Mouse (Mus musculus): ENCODE results near the gene Slc10a1.
A peak's percentile ranks its signal among the peaks of the same experiment; 100 is the strongest.

The Slc10a1 gene

DNA sequence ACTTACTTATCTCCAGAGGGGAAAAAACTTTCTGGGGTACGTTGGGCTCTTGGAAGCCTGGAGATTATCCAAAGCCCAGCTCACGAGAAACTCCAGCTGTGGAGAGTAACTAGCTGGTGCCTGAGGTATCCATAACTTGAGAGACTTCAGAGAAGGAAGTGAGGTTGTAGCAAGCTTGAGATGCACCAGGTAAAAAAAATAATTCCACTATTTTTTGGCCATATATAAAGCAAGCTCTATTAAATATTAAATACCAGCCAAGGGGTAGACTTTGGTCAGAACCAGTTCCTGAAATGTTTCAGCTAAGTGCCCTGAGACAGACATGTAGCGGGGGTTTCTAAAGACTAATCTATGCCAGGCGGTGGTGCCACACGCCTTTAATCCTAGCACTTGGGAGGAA lies at the start of gene Slc10a1:
TSS of gene Slc10a1 (minus strand) at position 101 of the 400 bp plus-strand sequence.
- DNase-seq: no peak

DNA sequence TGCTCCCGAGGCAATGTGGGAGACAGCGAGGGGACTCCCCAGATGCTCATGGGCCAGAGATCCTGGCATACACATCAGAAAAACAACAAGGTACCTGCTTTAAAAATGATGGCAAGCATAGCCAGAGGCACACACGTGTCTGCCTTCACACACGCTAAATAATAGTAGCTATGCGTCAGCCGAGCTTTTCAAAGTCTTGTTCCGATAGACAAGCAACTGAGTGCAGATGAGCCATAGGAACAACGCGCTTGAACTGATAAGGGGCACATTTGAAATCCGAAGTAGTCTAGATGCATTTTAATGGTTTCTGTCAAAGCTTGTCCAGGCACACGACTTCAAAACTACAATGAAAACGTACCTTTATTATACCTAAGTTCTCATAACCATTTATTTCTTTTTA lies 49.1 kb upstream of the Slc10a1 start:
- DNase-seq: no peak

DNA sequence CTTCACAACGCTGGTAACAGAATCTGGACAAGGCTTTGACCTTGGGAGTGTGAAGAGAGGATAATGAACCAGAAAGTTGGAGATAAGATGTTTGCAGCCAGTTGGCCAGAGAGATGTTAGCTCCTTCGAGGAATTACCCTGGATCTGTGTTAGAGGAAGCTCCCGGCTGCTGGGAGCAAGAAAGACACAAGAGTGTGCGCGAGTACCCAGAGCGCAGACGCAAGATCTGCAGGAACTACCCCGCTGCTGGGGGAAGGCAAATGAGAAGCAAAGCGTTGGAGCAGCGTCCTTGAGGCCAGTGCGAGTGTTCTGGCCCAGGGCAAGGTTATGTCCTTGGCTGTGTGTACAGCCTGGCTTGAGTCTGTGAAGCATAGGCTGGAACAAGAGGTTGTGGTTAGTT lies 45.0 kb upstream of the Slc10a1 start:
- DNase-seq: no peak

DNA sequence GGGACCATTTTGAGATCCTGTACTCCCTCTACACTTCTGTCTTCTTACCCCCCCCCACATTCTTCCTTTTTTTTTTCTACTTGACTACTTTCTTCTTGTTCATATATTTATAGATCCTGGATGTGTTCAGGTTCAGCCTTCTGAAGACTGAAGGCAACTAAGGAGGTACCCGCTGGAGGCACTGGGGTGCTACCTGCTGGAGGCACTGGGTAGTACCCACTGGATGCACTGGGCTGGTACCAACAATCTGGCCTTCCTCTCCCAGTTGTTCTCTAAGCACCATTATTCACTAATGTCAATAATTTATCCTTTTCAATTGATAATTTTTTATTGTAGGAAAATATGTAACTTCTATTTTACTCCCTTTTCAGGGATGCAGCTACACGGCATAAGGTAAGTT lies 43.5 kb upstream of the Slc10a1 start:
- DNase-seq: no peak

- DNase-seq: no peak
Observed at GRCm38 (mm10) chr12:81009813-81010212, 41.3 kb upstream of the Slc10a1 start.

DNA sequence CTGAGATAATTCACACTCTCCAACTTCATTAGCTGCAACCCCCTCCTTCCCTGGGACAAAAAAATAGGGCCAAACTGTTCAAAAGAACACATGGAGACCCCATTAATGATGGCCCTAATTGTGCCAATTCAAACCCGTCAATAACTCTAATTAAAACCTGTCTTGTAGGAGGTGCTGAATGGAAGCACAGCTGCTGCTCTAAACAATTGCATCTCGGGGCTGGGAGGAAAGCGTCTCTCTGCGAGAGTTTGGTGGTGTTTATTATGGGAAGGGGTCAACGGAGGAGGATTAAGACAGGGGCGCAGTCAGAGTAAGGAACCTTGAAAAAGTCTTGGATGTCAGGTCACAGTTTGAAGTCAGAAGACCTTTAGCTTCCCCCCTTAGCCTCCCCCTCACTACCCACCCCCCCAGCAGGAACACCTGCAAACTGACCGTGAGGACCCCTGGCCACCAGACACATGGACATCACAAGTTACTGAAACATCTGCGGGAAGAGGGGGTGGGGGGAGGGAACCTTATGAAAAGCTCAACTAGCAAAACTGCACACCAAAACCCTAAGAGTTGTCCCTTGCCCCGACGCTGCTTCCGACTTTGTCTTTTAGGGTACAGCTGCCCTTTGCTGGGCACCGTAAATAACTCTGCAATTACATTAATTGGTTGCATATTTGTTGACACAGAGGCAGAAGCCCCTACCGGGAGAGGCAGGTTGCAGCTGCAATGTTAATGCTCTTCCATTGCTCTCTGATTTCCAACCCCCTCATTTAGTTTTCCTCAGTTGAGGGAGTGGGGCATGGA lies 34.5 kb upstream of the Slc10a1 start:
- no peak for DNase-seq

DNA sequence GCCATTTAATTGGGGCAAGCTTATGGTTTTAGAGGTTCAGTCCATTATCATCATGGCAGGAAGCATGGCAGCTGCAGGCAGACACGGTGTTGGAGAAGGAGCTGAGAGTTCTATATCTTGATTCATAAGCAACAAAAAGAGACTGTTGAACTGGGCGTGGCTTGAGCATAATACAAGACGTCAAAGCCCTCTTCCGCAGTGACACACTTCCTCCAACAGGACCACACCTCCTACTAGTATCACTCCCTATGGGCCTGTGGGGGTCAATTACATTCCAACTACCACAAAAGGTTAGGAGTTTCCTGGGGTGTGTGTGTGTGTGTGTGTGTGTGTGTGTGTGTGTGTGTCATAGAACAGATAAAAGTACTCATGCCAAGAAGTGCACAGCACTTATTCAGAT lies 32.4 kb upstream of the Slc10a1 start:
- DNase-seq: no peak

GRCm38 (mm10) chr12:80998528-80999221 lies 30.2 kb upstream of the Slc10a1 start:
- no peak for DNase-seq

DNA sequence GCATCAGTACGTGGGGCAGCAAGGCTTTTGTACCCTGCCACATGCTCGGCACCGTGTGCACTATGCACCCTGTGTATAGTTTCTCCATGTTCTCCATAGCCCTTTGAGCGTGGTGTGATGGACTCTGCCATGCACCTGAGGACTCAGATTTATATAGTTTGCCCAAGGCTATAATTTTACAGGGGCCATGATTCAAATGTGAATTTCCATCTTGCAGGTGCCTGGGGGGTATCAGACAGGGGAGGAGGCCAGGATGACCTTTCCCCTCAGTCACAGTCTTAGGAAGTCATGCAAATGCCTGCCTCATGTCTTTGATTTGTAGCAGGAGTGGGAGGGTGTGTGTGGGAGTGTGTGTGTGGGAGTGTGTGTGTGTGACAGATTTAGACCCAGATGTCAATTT lies 29.1 kb upstream of the Slc10a1 start:
- DNase-seq: no peak

- no peak for DNase-seq
Observed at GRCm38 (mm10) chr12:80995326-80995725, 26.8 kb upstream of the Slc10a1 start.

GRCm38 (mm10) chr12:80993773-80994172 lies 25.3 kb upstream of the Slc10a1 start:
- DNase-seq: no peak

GRCm38 (mm10) chr12:80992540-80993122 lies 24.1 kb upstream of the Slc10a1 start:
- DNase-seq: no peak

DNA sequence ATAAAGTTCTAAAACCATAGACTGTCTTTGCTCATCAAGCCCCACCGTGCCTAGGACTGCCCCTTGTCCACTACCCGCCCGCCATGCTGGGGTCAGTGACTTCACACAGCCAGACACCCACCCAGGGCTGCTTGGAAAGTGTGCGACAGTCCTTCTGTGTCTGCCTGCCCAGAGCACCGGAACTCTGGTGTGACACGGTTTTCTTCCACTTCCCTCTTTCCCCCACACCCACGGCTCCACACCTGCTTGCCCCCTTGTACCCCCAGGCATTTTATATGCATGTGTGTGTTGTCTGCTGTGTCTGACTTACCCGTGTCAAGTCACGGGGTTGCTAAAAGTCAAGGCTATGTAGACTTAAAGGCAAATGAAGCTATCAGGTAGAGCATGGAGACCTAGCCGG lies 23.3 kb upstream of the Slc10a1 start:
- no peak for DNase-seq

DNA sequence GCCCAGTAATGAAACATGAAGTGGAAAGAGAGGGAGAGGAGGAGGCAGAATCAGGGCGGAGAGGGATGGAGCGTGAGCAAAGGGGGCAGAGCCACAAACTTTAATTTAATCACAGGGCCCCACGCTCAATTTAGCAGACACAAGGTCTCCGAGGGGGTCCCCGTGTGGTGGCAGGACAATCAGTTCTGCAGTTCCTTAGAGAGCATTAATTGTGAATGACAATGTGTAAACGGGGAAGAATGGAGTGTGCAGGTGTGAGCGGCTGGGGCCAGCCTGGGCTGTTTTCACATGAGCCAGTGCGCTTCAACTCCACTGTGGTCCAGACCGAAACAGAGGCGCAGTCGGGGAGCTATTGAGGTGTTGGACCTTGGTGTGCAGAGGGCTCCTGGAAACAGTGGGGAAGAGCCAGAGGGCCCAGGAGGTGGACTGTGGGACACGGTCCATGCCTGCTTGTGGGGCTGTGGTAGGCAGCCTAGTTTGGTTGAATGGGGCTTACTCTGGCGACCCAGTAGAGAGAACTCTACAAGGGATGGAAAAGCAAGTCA lies 22.5 kb upstream of the Slc10a1 start:
- DNase-seq: no peak

DNA sequence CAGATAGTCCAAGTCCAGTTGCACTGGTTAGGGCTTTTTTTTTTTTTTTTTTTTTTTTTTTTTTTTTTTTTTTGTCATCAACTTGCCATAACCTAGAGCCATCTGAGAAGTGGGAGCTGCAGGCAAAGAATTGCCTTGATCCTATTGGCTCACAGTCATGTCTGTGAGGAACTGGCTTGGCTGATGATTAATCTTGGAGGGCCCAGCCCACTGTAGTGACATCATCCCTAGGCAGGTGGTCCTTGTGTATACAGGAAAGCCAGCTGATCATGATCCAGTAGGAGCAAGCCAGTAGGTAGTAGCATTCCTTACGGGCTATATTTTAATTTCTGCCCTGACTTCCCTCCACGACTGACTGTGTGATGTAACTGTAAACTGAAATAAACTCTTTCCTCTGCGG lies 19.8 kb upstream of the Slc10a1 start:
- DNase-seq: no peak

DNA sequence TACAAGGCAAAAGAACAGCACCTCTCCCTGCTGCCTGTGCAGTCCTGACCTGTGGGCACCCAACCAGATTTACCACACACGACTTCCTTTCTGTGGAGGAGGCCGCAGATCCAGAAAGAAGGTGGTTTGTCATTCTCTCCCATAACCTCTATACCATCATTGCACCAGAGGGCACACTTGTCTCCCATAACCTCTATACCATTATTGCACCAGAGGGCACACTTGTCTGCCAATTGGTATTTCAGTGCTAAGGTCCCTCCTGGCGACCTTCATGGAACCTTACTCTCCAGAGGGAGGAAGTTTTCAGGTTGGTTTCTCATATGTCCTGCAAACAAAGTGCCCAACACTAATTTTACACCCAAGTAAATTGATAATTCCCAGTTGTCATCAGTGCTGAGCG lies 18.1 kb upstream of the Slc10a1 start:
- DNase-seq: no peak

- no peak for DNase-seq
Observed at GRCm38 (mm10) chr12:80983695-80984094, 15.2 kb upstream of the Slc10a1 start.

DNA sequence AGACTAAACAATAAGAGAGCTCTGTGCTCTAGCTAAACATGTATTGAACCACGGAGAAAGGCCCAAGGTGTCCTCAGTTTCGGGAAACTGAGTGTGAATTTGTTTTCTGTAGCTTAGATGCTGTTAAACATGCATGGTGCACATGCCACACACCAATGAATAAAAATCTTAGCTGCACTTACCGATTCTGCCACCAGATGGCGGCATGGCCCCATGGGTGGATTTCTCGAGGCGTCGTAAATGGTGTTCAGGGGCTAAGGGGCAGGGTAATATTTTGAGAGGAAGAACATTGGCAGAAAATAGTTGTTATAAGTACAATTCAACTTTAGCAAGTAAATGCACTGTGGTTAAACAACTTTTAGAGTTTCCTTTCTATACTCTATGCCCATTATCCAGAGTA lies 13.8 kb upstream of the Slc10a1 start:
- DNase-seq: peak; percentile 67

- no peak for DNase-seq
Observed at GRCm38 (mm10) chr12:80975939-80976671, 7.6 kb upstream of the Slc10a1 start.

DNA sequence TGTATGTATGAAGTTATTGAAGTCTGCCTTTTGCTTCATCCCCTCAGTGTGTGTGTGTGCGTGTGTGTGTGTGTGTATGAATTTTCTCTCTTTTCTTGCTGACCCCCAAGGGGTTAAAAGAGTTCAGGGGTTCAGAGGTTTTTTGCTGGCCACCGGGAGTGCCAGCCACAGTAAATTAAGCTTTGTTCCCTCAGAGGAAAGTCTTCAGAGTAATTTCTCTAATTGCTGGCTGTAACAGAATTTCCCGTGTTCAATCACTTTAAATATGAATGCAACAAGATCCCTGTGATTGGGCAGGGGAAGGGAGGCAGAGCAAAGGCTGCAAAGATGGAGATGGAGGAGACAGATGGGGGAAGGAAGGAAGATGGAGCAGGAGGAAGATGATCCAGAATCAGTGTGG lies 3.3 kb upstream of the Slc10a1 start:
- DNase-seq: no peak

DNA sequence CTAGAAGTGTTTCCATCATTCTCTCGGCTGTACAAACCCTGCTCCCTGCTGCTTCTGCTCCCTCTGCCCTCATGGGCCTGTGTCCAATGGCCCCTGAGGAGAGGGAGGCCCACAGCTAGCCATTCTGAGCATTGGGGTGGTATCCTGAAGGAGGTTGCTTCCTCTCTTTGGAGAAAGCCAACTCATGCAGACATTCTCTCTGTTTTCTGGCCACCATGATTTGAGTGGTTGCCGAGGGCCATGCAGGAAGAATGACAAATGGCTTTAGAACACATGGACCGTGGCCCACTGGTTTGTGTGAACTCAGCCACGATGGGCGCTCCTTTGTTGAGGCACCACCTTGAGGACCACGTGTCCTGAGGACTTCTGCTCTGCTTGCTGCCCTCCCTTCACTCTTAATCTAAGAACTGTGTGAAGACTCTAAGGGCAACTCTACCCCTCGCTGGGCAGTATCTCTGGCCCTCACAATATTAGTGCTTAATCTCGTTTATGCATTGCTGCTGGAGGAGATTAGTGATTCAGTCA lies 1.7 kb upstream of the Slc10a1 start:
- no peak for DNase-seq

DNA sequence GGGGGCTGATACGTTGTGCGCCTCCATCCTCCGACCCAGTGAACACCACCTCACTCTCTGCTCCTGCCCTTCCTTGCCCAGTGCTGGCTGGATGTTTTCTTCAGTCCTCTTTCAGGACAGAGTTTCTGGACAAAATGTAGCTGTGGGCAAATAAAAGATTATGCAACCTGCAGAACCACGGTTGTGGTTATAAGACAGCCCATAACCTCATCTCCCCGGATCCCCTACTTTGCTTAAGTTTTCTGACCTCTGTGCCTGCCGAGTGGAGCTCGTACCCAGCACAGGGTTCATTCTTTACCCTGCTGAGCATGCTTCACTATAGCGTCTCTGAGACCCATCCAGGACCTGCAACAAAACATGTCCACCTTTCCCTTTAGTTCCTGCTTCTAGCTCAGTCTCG lies 587 bp downstream of the Slc10a1 start:
- no peak for DNase-seq
